Mouse (Mus musculus) midbrain, embryonic 16.5 days (tissue): ENCODE data around the gene Fktn. TPM values are rescaled to one million over a fixed set of nuclear protein-coding genes. Genes with fewer than 3 reads are reported as not detected.
"Not testable (repeated sequence)": the region's sequence is repeated elsewhere in the genome, so short reads cannot be mapped to it uniquely, and the experiment has no call there.

Experiments used
- ATAC-seq: fragments of 200-750 bp; cut with Nextera tagmentation; 2 replicates; pipeline ENCODE4 v1.8.0; 2017; ENCODE audit warnings: moderate TSS enrichment
- H3K27ac ChIP-seq: fragments of 300-500 bp; sonication (generic); 2 replicates; pipeline ENCODE4 v1.5.1; 2014; ENCODE audit warnings: mild to moderate bottlenecking, low read length, mixed read lengths
- H3K27me3 ChIP-seq: fragments of 300-500 bp; sonication (generic); 2 replicates; pipeline ENCODE4 v1.6.1; 2014; ENCODE audit warnings: low read depth, low read length, mixed read lengths; ENCODE audit not compliant: control insufficient read depth, insufficient read depth
- H3K36me3 ChIP-seq: fragments of 300-500 bp; sonication (generic); 2 replicates; pipeline ENCODE4 v1.6.1; 2014; ENCODE audit warnings: mild to moderate bottlenecking, low read length, moderate library complexity, mixed read lengths; ENCODE audit not compliant: control insufficient read depth, insufficient read depth
- H3K4me1 ChIP-seq: fragments of 300-500 bp; sonication (generic); 2 replicates; pipeline ENCODE4 v1.6.1; 2014; ENCODE audit warnings: mild to moderate bottlenecking, low read length, mixed read lengths; ENCODE audit not compliant: control insufficient read depth, insufficient read depth
- H3K4me2 ChIP-seq: fragments of 300-500 bp; sonication (generic); 2 replicates; pipeline ENCODE4 v1.6.1; 2014; ENCODE audit warnings: mild to moderate bottlenecking, low read length, mixed read lengths
- H3K4me3 ChIP-seq: fragments of 300-500 bp; sonication (generic); 2 replicates; pipeline ENCODE4 v1.5.1; 2014; ENCODE audit warnings: low read depth, mild to moderate bottlenecking, low read length, moderate library complexity, mixed read lengths
- H3K9ac ChIP-seq: fragments of 300-500 bp; sonication (generic); 2 replicates; pipeline ENCODE4 v1.6.1; 2014; ENCODE audit warnings: low read depth, low read length, mixed read lengths
- H3K9me3 ChIP-seq: fragments of 300-500 bp; sonication (generic); replicated peaks from 2 replicates; pipeline ENCODE4 v1.6.1; 2014; ENCODE audit warnings: mild to moderate bottlenecking, low read length, mixed read lengths; ENCODE audit not compliant: control insufficient read depth, poor library complexity, severe bottlenecking
- WGBS: fragments of 180-500 bp; shearing (Covaris S2); extraction: QIAGEN DNeasy Blood & Tissue Kit; methylation state at CpG from one replicate; pipeline ENCODE4 v1.1.7; 2014; 5-methylcytosine and 5-hydroxymethylcytosine counted together
- polyA plus RNA-seq: library from polyadenylated mRNA; unstranded; fragments of >200 nt; fragmentation: Nextera tagmentation; extraction: Ambion mirVana; gene quantifications from 2 replicates; pipeline ENCODE4 v1.2.1, GENCODE M21; 2015

The Fktn gene
- polyA plus RNA-seq, 1 experiment from 2014 or later, result 27.0 TPM

- Histone ChIP-seq H3K4me1 (peaks cover 8% of the 10 kb centered on the region), H3K4me2 (no peak overlapping the region), H3K4me3 (no peak overlapping the region), H3K27ac (no peak overlapping the region), H3K36me3 (peaks cover 11% of the 10 kb centered on the region), H3K9me3 (no peaks in the 10 kb centered on the region), H3K27me3 (no peaks in the 10 kb centered on the region), H3K9ac (no peak overlapping the region)
- 86% methylated on average over 4 of the region's 4 CpGs for WGBS
- no peak for ATAC-seq
Observed at GRCm38 (mm10) chr4:53717546-53717945, 3.7 kb downstream of the Fktn start.

- peaks cover 11% of the 10 kb centered on the region for H3K36me3 ChIP-seq
- no peak overlapping the region for H3K4me2 ChIP-seq
- H3K27ac ChIP-seq, result no peak overlapping the region
- no peak overlapping the region for H3K9ac ChIP-seq
- no peak for ATAC-seq
- no peaks in the 10 kb centered on the region for H3K27me3 ChIP-seq
- 84% methylated on average over 5 of the region's 5 CpGs for WGBS
- no peak overlapping the region for H3K4me3 ChIP-seq
- peaks cover 8% of the 10 kb centered on the region for H3K4me1 ChIP-seq
- no peaks in the 10 kb centered on the region for H3K9me3 ChIP-seq
Observed at GRCm38 (mm10) chr4:53718261-53718660, 4.5 kb downstream of the Fktn start.

GRCm38 (mm10) chr4:53722506-53722905, 8.7 kb downstream of the Fktn start:
- Histone ChIP-seq H3K4me3 (no peak overlapping the region), H3K27me3 (no peaks in the 10 kb centered on the region), H3K9me3 (no peaks in the 10 kb centered on the region), H3K4me1 (no peaks in the 10 kb centered on the region), H3K9ac (no peak overlapping the region), H3K27ac (no peak overlapping the region), H3K4me2 (no peak overlapping the region), H3K36me3 (peaks cover 11% of the 10 kb centered on the region)
- WGBS, result 79% methylated on average over 4 of the region's 4 CpGs
- no peak for ATAC-seq

GRCm38 (mm10) chr4:53726100-53726499, 12.3 kb downstream of the Fktn start:
- ATAC-seq, H3K4me2 ChIP-seq, H3K9ac ChIP-seq, H3K9me3 ChIP-seq, H3K4me3 ChIP-seq, H3K27ac ChIP-seq, H3K27me3 ChIP-seq, H3K4me1 ChIP-seq: not testable (repeated sequence)
- peaks cover 12% of the 10 kb centered on the region for H3K36me3 ChIP-seq
- 84% methylated on average over 2 of the region's 2 CpGs for WGBS

- Histone ChIP-seq H3K4me3 (no peak overlapping the region), H3K36me3 (peaks cover 12% of the 10 kb centered on the region; the same call in 1 of the 2 replicates), H3K9me3 (no peaks in the 10 kb centered on the region), H3K4me2 (no peak overlapping the region), H3K4me1 (no peaks in the 10 kb centered on the region), H3K27me3 (no peaks in the 10 kb centered on the region), H3K9ac (no peak overlapping the region), H3K27ac (no peak overlapping the region)
- ATAC-seq, result no peak
- 97% methylated on average over 1 of the region's 1 CpGs for WGBS
Observed at GRCm38 (mm10) chr4:53728121-53728520, 14.3 kb downstream of the Fktn start.

- no peak overlapping the region for H3K27ac ChIP-seq
- 25% methylated on average over 6 of the region's 6 CpGs for WGBS
- ATAC-seq, result peak; percentile 87
Observed at GRCm38 (mm10) chr4:53738956-53739616, 25.3 kb downstream of the Fktn start.

GRCm38 (mm10) chr4:53749831-53750230, 36.0 kb downstream of the Fktn start:
- ATAC-seq, result no peak
- H3K36me3 ChIP-seq, result peaks cover 20% of the 10 kb centered on the region
- H3K4me3 ChIP-seq, result no peak overlapping the region

More at GRCm38 (mm10) chr4:53738956-53739616, 25.3 kb downstream of the Fktn start:
- no peaks in the 10 kb centered on the region for H3K27me3 ChIP-seq
- no peak overlapping the region for H3K4me3 ChIP-seq
- H3K4me2 ChIP-seq, result no peak overlapping the region
- H3K9ac ChIP-seq, result no peak overlapping the region
- H3K36me3 ChIP-seq, result peaks cover 9% of the 10 kb centered on the region; the same call in 1 of the 2 replicates
- H3K9me3 ChIP-seq, result no peaks in the 10 kb centered on the region
- no peaks in the 10 kb centered on the region for H3K4me1 ChIP-seq

GRCm38 (mm10) chr4:53750391-53751120, 36.8 kb downstream of the Fktn start:
- H3K4me1 ChIP-seq, result no peaks in the 10 kb centered on the region
- H3K27ac ChIP-seq, result no peak overlapping the region
- no peak for ATAC-seq
- H3K9me3 ChIP-seq, result no peaks in the 10 kb centered on the region
- no peak overlapping the region for H3K4me2 ChIP-seq
- 78% methylated on average over 16 of the region's 16 CpGs for WGBS
- H3K9ac ChIP-seq, result no peak overlapping the region
- H3K27me3 ChIP-seq, result no peaks in the 10 kb centered on the region
- no peak overlapping the region for H3K4me3 ChIP-seq
- H3K36me3 ChIP-seq, result peaks cover 20% of the 10 kb centered on the region

More at GRCm38 (mm10) chr4:53749831-53750230, 36.0 kb downstream of the Fktn start:
- Histone ChIP-seq H3K4me1 (no peaks in the 10 kb centered on the region), H3K9me3 (no peaks in the 10 kb centered on the region), H3K4me2 (no peak overlapping the region), H3K27me3 (no peaks in the 10 kb centered on the region), H3K27ac (no peak overlapping the region), H3K9ac (no peak overlapping the region)

- Histone ChIP-seq H3K9me3 (no peaks in the 10 kb centered on the region), H3K4me2 (no peak overlapping the region), H3K27ac (no peak overlapping the region), H3K36me3 (peaks cover 4% of the 10 kb centered on the region; the same call in 1 of the 2 replicates), H3K4me3 (no peak overlapping the region), H3K4me1 (no peaks in the 10 kb centered on the region), H3K27me3 (no peaks in the 10 kb centered on the region), H3K9ac (no peak overlapping the region)
- ATAC-seq, result no peak
Observed at GRCm38 (mm10) chr4:53757030-53757429, 43.2 kb downstream of the Fktn start.
